Mouse (Mus musculus) lung, adult 2 months (tissue): Measurements from ENCODE around the gene Sstr2. TPM values are rescaled to one million over a fixed set of nuclear protein-coding genes. Genes with fewer than 3 reads are reported as not detected.

Experiments used
- DNase-seq: peaks from one replicate; pipeline ENCODE4 v3.0.0; 2022
- H3K4me1 ChIP-seq: fragments of 200-500 bp; 2 replicates; pipeline ENCODE4 v1.6.1; 2011; ENCODE audit warnings: low read length; ENCODE audit not compliant: control insufficient read depth, insufficient read depth
- H3K4me3 ChIP-seq: fragments of 200-500 bp; replicated peaks from 2 replicates; pipeline ENCODE3; 2011; ENCODE audit warnings: low read depth, mild to moderate bottlenecking, control low read depth, low read length; ENCODE audit errors: extremely low read depth
- CTCF ChIP-seq: fragments of 200-500 bp; IDR thresholded peaks from 2 replicates; pipeline ENCODE4 v1.5.1; 2011; ENCODE audit warnings: mild to moderate bottlenecking, low read length, control low read depth; ENCODE audit not compliant: insufficient read depth
- POLR2A ChIP-seq: fragments of 200-500 bp; IDR thresholded peaks from 2 replicates; pipeline ENCODE4 v1.6.1; 2011; ENCODE audit warnings: low read depth, mild to moderate bottlenecking, control low read depth, low read length, borderline replicate concordance; ENCODE audit errors: extremely low read depth
- WGBS: fragments of 180-500 bp; shearing (Covaris S2); methylation state at CpG from one replicate; pipeline ENCODE4 v1.1.7; 2018; 5-methylcytosine and 5-hydroxymethylcytosine counted together
- polyA plus RNA-seq: library from polyadenylated mRNA; depleted of rRNA; stranded (reverse); fragments of >200 nt; gene quantifications from 2 replicates; pipeline ENCODE4 v1.2.3, GENCODE M21; 2012; rRNA removed

Gene Sstr2
- 2.6 and 4.0 TPM in 2 replicates for polyA plus RNA-seq

- no peak for TF ChIP-seq CTCF
- TF ChIP-seq POLR2A: no peak
- H3K4me1 ChIP-seq: peaks cover 11% of the 10 kb centered on the region
- DNase-seq: peak; percentile 63
- peak within 1 kb of the TSS; percentile 60 for H3K4me3 ChIP-seq
- 2% methylated on average over 54 of the region's 54 CpGs for WGBS
These were observed at the start of gene Sstr2 for GRCm38 (mm10) chr11:113618672-113619419. TSS of gene Sstr2 (plus strand) at chr11:113619342.

- H3K4me3 ChIP-seq: no peak overlapping the region
- DNase-seq: no peak
- no peaks in the 10 kb centered on the region for H3K4me1 ChIP-seq
- TF ChIP-seq POLR2A: no peak
- no peak for TF ChIP-seq CTCF
These were observed 47.5 kb upstream of the Sstr2 start for GRCm38 (mm10) chr11:113571616-113572015.

GRCm38 (mm10) chr11:113572641-113573040, 46.5 kb upstream of the Sstr2 start:
- TF ChIP-seq POLR2A (no peak), CTCF (no peak)
- DNase-seq: no peak
- H3K4me1 ChIP-seq: no peaks in the 10 kb centered on the region
- H3K4me3 ChIP-seq: no peak overlapping the region
- WGBS: 48% methylated on average over 6 of the region's 6 CpGs

GRCm38 (mm10) chr11:113577221-113577620, 41.9 kb upstream of the Sstr2 start:
- TF ChIP-seq CTCF (no peak), POLR2A (no peak)
- 87% methylated on average over 4 of the region's 4 CpGs for WGBS
- H3K4me3 ChIP-seq: no peak overlapping the region
- no peak for DNase-seq
- H3K4me1 ChIP-seq: no peaks in the 10 kb centered on the region

GRCm38 (mm10) chr11:113583879-113584661, 35.1 kb upstream of the Sstr2 start:
- Histone ChIP-seq H3K4me3 (no peak overlapping the region), H3K4me1 (peaks cover 4% of the 10 kb centered on the region; the same call in 1 of the 2 replicates)
- DNase-seq: peak; percentile 5
- no peak for TF ChIP-seq CTCF
- TF ChIP-seq POLR2A: peak; percentile 21; the same call in 1 of the 2 replicates
- 48% methylated on average over 11 of the region's 11 CpGs for WGBS

GRCm38 (mm10) chr11:113586423-113586822, 32.7 kb upstream of the Sstr2 start:
- no peak overlapping the region for H3K4me3 ChIP-seq
- DNase-seq: no peak
- 72% methylated on average over 6 of the region's 6 CpGs for WGBS
- peaks cover 4% of the 10 kb centered on the region; the same call in 1 of the 2 replicates for H3K4me1 ChIP-seq
- no peak for TF ChIP-seq POLR2A
- TF ChIP-seq CTCF: no peak

- no peak for DNase-seq
- Histone ChIP-seq H3K4me3 (no peak overlapping the region), H3K4me1 (no peaks in the 10 kb centered on the region)
- WGBS: 48% methylated on average over 3 of the region's 3 CpGs
- TF ChIP-seq CTCF (no peak), POLR2A (no peak)
These were observed 30.2 kb upstream of the Sstr2 start for GRCm38 (mm10) chr11:113588936-113589335.

GRCm38 (mm10) chr11:113595144-113595543, 24.0 kb upstream of the Sstr2 start:
- DNase-seq: no peak
- Histone ChIP-seq H3K4me1 (no peaks in the 10 kb centered on the region), H3K4me3 (no peak overlapping the region)
- no peak for TF ChIP-seq POLR2A
- TF ChIP-seq CTCF: no peak
- WGBS: 82% methylated on average over 5 of the region's 5 CpGs

GRCm38 (mm10) chr11:113597632-113598031, 21.5 kb upstream of the Sstr2 start:
- no peak for TF ChIP-seq CTCF
- TF ChIP-seq POLR2A: no peak
- H3K4me1 ChIP-seq: no peaks in the 10 kb centered on the region
- no peak for DNase-seq
- WGBS: 94% methylated on average over 3 of the region's 3 CpGs
- H3K4me3 ChIP-seq: no peak overlapping the region
